Mouse (Mus musculus): Measurements from ENCODE around the gene Rgs3.

- TF ChIP-seq CTCF (IDR thresholded peaks at IDR 0.05; ENCODE audit: low read depth): no peak
- TF ChIP-seq EP300 (IDR thresholded peaks at IDR 0.05; ENCODE audit: low read depth): no peak
These were observed 42.6 kb upstream of the Rgs3 start for GRCm38 (mm10) chr4:62517046-62517445.
